Comparison of ENCODE assay signal across 8 mouse cellular contexts in genomic region chr4:41470684-41471383, GRCm38 (mm10). TPM values are rescaled to one million over a fixed set of nuclear protein-coding genes. Genes with fewer than 3 reads are reported as not detected.
A peak's percentile ranks its signal among the peaks of the same experiment; 100 is the strongest.
DNase-seq lines count a peak whose midpoint lies in the region.
"Had no signal": no experiment of that assay in that cellular context is flagged by ENCODE, and none has a peak within 500 bp of the region (broad histone marks: within the 10 kb centered on the region; RNA-seq: fewer than 3 reads in every experiment).

No protein-coding gene starts in this region.

- intact Hi-C loops in left cerebral cortex, postnatal 14 days (cut with DNase I): no loop called here

- DNase-seq in right cerebral cortex, adult 2 months (ENCODE audit: low spot score in 2 of 2): peak; percentile 66
- DNase-seq in right cerebral cortex, postnatal 14 days: no peak
- peak; percentile 71 to 86 for DNase-seq in frontal cortex, adult 2 months (ENCODE audit: extremely low spot score in 1 of 2, low spot score in 1 of 2)
- peak; percentile 58 to 87 for DNase-seq in left cerebral cortex, postnatal 14 days (ENCODE audit: low spot score in 2 of 2)
- peak; percentile 87 for DNase-seq in telencephalon, adult 2 months (ENCODE audit: low read depth, low spot score)
- no peak for DNase-seq in adrenal gland, adult 2 months
- DNase-seq in urinary bladder, adult 2 months (ENCODE audit: low spot score): no peak
- DNase-seq: thymus, postnatal 14 days had no signal

RNA-seq across cellular contexts. Expression of gene Nudt2, which starts 5.9 kb away (rescaled TPM):
- polyA plus RNA-seq in frontal cortex, adult 2 months (2012; rRNA removed): 39.5 and 42.0 TPM in 2 replicates
- total RNA-seq in left cerebral cortex, postnatal 14 days (2021): 10 to 100 TPM; 24.5 to 31.0 TPM
- 10 to 100 TPM; 32.8 to 33.0 TPM for total RNA-seq in adrenal gland, adult 2 months (2021)
- polyA plus RNA-seq in adrenal gland, adult 2 months (2012; rRNA removed): 4.9 and 5.6 TPM in 2 replicates
- polyA plus RNA-seq in urinary bladder, adult 2 months (2012; rRNA removed): 29.5 and 34.6 TPM in 2 replicates

RNA-seq across cellular contexts. Expression of gene Kif24, which starts 6.1 kb away (rescaled TPM):
- polyA plus RNA-seq in frontal cortex, adult 2 months (2012; rRNA removed): 0.71 and 0.90 TPM in 2 replicates
- total RNA-seq in left cerebral cortex, postnatal 14 days (2021): 1 to 10 TPM; 1.4 to 1.5 TPM
- total RNA-seq in adrenal gland, adult 2 months (2021): 1 to 10 TPM in 1 of 2 experiments, under 1 TPM in 1; 0.83 to 1.4 TPM
- polyA plus RNA-seq in adrenal gland, adult 2 months (2012; rRNA removed): 0.30 and 0.56 TPM in 2 replicates
- polyA plus RNA-seq in urinary bladder, adult 2 months (2012; rRNA removed): 0.53 and 0.61 TPM in 2 replicates

RNA-seq across cellular contexts. Expression of gene AI464131, which starts 32.0 kb away (rescaled TPM):
- 22.6 and 23.6 TPM in 2 replicates for polyA plus RNA-seq in frontal cortex, adult 2 months (2012; rRNA removed)
- total RNA-seq in left cerebral cortex, postnatal 14 days (2021): 10 to 100 TPM; 42.6 to 44.7 TPM
- total RNA-seq in adrenal gland, adult 2 months (2021): 10 to 100 TPM; 12.3 to 15.2 TPM
- 11.5 and 14.6 TPM in 2 replicates for polyA plus RNA-seq in adrenal gland, adult 2 months (2012; rRNA removed)
- polyA plus RNA-seq in urinary bladder, adult 2 months (2012; rRNA removed): 8.0 and 11.4 TPM in 2 replicates

RNA-seq across cellular contexts. Expression of gene 1110017D15Rik, which starts 46.3 kb away (rescaled TPM):
- polyA plus RNA-seq in frontal cortex, adult 2 months (2012; rRNA removed): 10.1 and 10.6 TPM in 2 replicates
- 1 to 10 TPM; 8.7 TPM for total RNA-seq in left cerebral cortex, postnatal 14 days (2021)
- under 1 TPM in 1 of 2 experiments, not detected in 1; 0.55 TPM for total RNA-seq in adrenal gland, adult 2 months (2021)
- 0.40 and 0.66 TPM in 2 replicates for polyA plus RNA-seq in adrenal gland, adult 2 months (2012; rRNA removed)
- 0.10 and 0.22 TPM in 2 replicates for polyA plus RNA-seq in urinary bladder, adult 2 months (2012; rRNA removed)

Comparison
In these comparisons a context has a peak if more than half of its experiments do, and no peak if none do; other contexts are left out.
1. DNase-seq: peak in right cerebral cortex, adult 2 months (2 of 2), frontal cortex, adult 2 months (2 of 2), left cerebral cortex, postnatal 14 days (2 of 2) and telencephalon, adult 2 months (single experiment); none in right cerebral cortex, postnatal 14 days (single experiment), adrenal gland, adult 2 months (single experiment) and urinary bladder, adult 2 months (single experiment).